Mouse (Mus musculus): ENCODE data around the gene Sncg. TPM values are rescaled to one million over a fixed set of nuclear protein-coding genes. Genes with fewer than 3 reads are reported as not detected.

Sncg gene
- polyA plus RNA-seq, 1 experiment from 2014 or later: 50.6 TPM

GRCm38 (mm10) chr14:34357671-34358455, 16.7 kb downstream of the Sncg start:
- peaks cover 5% of the 10 kb centered on the region for H3K27me3 ChIP-seq (ENCODE audit: control insufficient read depth, insufficient read depth, low read length)
- H3K27ac ChIP-seq (replicated peaks; ENCODE audit: low read depth, low read length): no peak overlapping the region
- WGBS: 83% methylated on average over 7 of the region's 7 CpGs
- no peak overlapping the region for H3K9ac ChIP-seq (replicated peaks; ENCODE audit: low read length)
- DNase-seq (ENCODE audit: low spot score) (no peak), ATAC-seq (replicated peaks; ENCODE audit: insufficient number of reproducible peaks, low FRiP score, low TSS enrichment, low read depth) (no peak)
- H3K4me2 ChIP-seq (ENCODE audit: low read depth, low read length): no peak overlapping the region
- no peaks in the 10 kb centered on the region for H3K36me3 ChIP-seq (replicated peaks; ENCODE audit: control insufficient read depth, insufficient read depth, low read depth, low read length)
- H3K9me3 ChIP-seq (replicated peaks; ENCODE audit: control insufficient read depth, low read length): no peaks in the 10 kb centered on the region
- no peak overlapping the region for H3K4me3 ChIP-seq (ENCODE audit: low read depth, low read length)
- H3K4me1 ChIP-seq (ENCODE audit: control insufficient read depth, insufficient read depth, low read length): no peaks in the 10 kb centered on the region

GRCm38 (mm10) chr14:34355301-34355700, 19.3 kb downstream of the Sncg start, which contains the start of gene Fam25c:
Fam25c (minus strand) TSS chr14:34355433.
- Histone ChIP-seq H3K4me2 (ENCODE audit: low read depth, low read length) (no peak within 1 kb of the TSS), H3K9ac (replicated peaks; ENCODE audit: low read length) (no peak within 1 kb of the TSS), H3K36me3 (replicated peaks; ENCODE audit: control insufficient read depth, insufficient read depth, low read depth, low read length) (no peaks in the 10 kb centered on the region), H3K4me1 (ENCODE audit: control insufficient read depth, insufficient read depth, low read length) (no peaks in the 10 kb centered on the region), H3K27me3 (ENCODE audit: control insufficient read depth, insufficient read depth, low read length) (no peaks in the 10 kb centered on the region), H3K9me3 (replicated peaks; ENCODE audit: control insufficient read depth, low read length) (no peaks in the 10 kb centered on the region), H3K4me3 (ENCODE audit: low read depth, low read length) (no peak within 1 kb of the TSS), H3K27ac (replicated peaks; ENCODE audit: low read depth, low read length) (no peak within 1 kb of the TSS)
- ATAC-seq (replicated peaks; ENCODE audit: insufficient number of reproducible peaks, low FRiP score, low TSS enrichment, low read depth) (no peak), DNase-seq (ENCODE audit: low spot score) (no peak)
- 80% methylated on average over 6 of the region's 6 CpGs for WGBS

- Histone ChIP-seq H3K4me3 (ENCODE audit: low read depth, low read length) (no peak overlapping the region), H3K27ac (replicated peaks; ENCODE audit: low read depth, low read length) (no peak overlapping the region), H3K4me2 (ENCODE audit: low read depth, low read length) (no peak overlapping the region), H3K9ac (replicated peaks; ENCODE audit: low read length) (no peak overlapping the region), H3K9me3 (replicated peaks; ENCODE audit: control insufficient read depth, low read length) (no peaks in the 10 kb centered on the region), H3K27me3 (ENCODE audit: control insufficient read depth, insufficient read depth, low read length) (no peaks in the 10 kb centered on the region), H3K36me3 (replicated peaks; ENCODE audit: control insufficient read depth, insufficient read depth, low read depth, low read length) (no peaks in the 10 kb centered on the region), H3K4me1 (ENCODE audit: control insufficient read depth, insufficient read depth, low read length) (no peaks in the 10 kb centered on the region)
- DNase-seq (ENCODE audit: low spot score) (no peak), ATAC-seq (replicated peaks; ENCODE audit: insufficient number of reproducible peaks, low FRiP score, low TSS enrichment, low read depth) (no peak)
- 84% methylated on average over 4 of the region's 4 CpGs for WGBS
Observed at GRCm38 (mm10) chr14:34354456-34354855, 20.1 kb downstream of the Sncg start.

GRCm38 (mm10) chr14:34353326-34353725, 21.3 kb downstream of the Sncg start:
- no peak for ATAC-seq (replicated peaks; ENCODE audit: insufficient number of reproducible peaks, low FRiP score, low TSS enrichment, low read depth)
- H3K27me3 ChIP-seq (ENCODE audit: control insufficient read depth, insufficient read depth, low read length): no peaks in the 10 kb centered on the region
- H3K36me3 ChIP-seq (replicated peaks; ENCODE audit: control insufficient read depth, insufficient read depth, low read depth, low read length): no peaks in the 10 kb centered on the region
- H3K27ac ChIP-seq (replicated peaks; ENCODE audit: low read depth, low read length): no peak overlapping the region
- WGBS: 95% methylated on average over 3 of the region's 3 CpGs
- no peak for DNase-seq (ENCODE audit: low spot score)
- H3K9me3 ChIP-seq (replicated peaks; ENCODE audit: control insufficient read depth, low read length): no peaks in the 10 kb centered on the region
- no peak overlapping the region for H3K4me3 ChIP-seq (ENCODE audit: low read depth, low read length)
- no peak overlapping the region for H3K9ac ChIP-seq (replicated peaks; ENCODE audit: low read length)
- no peaks in the 10 kb centered on the region for H3K4me1 ChIP-seq (ENCODE audit: control insufficient read depth, insufficient read depth, low read length)
- H3K4me2 ChIP-seq (ENCODE audit: low read depth, low read length): no peak overlapping the region

- no peak for DNase-seq (ENCODE audit: low spot score)
- no peaks in the 10 kb centered on the region for H3K9me3 ChIP-seq (replicated peaks; ENCODE audit: control insufficient read depth, low read length)
- H3K27me3 ChIP-seq (ENCODE audit: control insufficient read depth, insufficient read depth, low read length): no peaks in the 10 kb centered on the region
- no peak overlapping the region for H3K27ac ChIP-seq (replicated peaks; ENCODE audit: low read depth, low read length)
- no peak overlapping the region for H3K4me3 ChIP-seq (ENCODE audit: low read depth, low read length)
- no peak for ATAC-seq (replicated peaks; ENCODE audit: insufficient number of reproducible peaks, low FRiP score, low TSS enrichment, low read depth)
- no peaks in the 10 kb centered on the region for H3K4me1 ChIP-seq (ENCODE audit: control insufficient read depth, insufficient read depth, low read length)
- no peak overlapping the region for H3K4me2 ChIP-seq (ENCODE audit: low read depth, low read length)
- WGBS: 62% methylated on average over 6 of the region's 6 CpGs
- H3K36me3 ChIP-seq (replicated peaks; ENCODE audit: control insufficient read depth, insufficient read depth, low read depth, low read length): no peaks in the 10 kb centered on the region
- no peak overlapping the region for H3K9ac ChIP-seq (replicated peaks; ENCODE audit: low read length)
Observed at GRCm38 (mm10) chr14:34352523-34352922, 22.1 kb downstream of the Sncg start.

- no peak overlapping the region for H3K4me2 ChIP-seq (ENCODE audit: low read depth, low read length)
- H3K27me3 ChIP-seq (ENCODE audit: control insufficient read depth, insufficient read depth, low read length): no peaks in the 10 kb centered on the region
- H3K27ac ChIP-seq (replicated peaks; ENCODE audit: low read depth, low read length): no peak overlapping the region
- WGBS: 65% methylated on average over 3 of the region's 3 CpGs
- ATAC-seq (replicated peaks; ENCODE audit: insufficient number of reproducible peaks, low FRiP score, low TSS enrichment, low read depth): no peak
- H3K9me3 ChIP-seq (replicated peaks; ENCODE audit: control insufficient read depth, low read length): no peaks in the 10 kb centered on the region
- H3K4me3 ChIP-seq (ENCODE audit: low read depth, low read length): no peak overlapping the region
- no peak overlapping the region for H3K9ac ChIP-seq (replicated peaks; ENCODE audit: low read length)
- no peak for DNase-seq (ENCODE audit: low spot score)
- no peaks in the 10 kb centered on the region for H3K4me1 ChIP-seq (ENCODE audit: control insufficient read depth, insufficient read depth, low read length)
- H3K36me3 ChIP-seq (replicated peaks; ENCODE audit: control insufficient read depth, insufficient read depth, low read depth, low read length): no peaks in the 10 kb centered on the region
Observed at GRCm38 (mm10) chr14:34351660-34352059, 22.9 kb downstream of the Sncg start.

GRCm38 (mm10) chr14:34349007-34349406, 25.6 kb downstream of the Sncg start:
- WGBS: 84% methylated on average over 8 of the region's 8 CpGs
- no peak overlapping the region for H3K4me2 ChIP-seq (ENCODE audit: low read depth, low read length)
- no peak for ATAC-seq (replicated peaks; ENCODE audit: insufficient number of reproducible peaks, low FRiP score, low TSS enrichment, low read depth)

GRCm38 (mm10) chr14:34348301-34348700, 26.3 kb downstream of the Sncg start:
- H3K4me3 ChIP-seq (ENCODE audit: low read depth, low read length): no peak overlapping the region
- H3K4me2 ChIP-seq (ENCODE audit: low read depth, low read length): no peak overlapping the region
- no peak overlapping the region for H3K9ac ChIP-seq (replicated peaks; ENCODE audit: low read length)
- no peak overlapping the region for H3K27ac ChIP-seq (replicated peaks; ENCODE audit: low read depth, low read length)
- H3K9me3 ChIP-seq (replicated peaks; ENCODE audit: control insufficient read depth, low read length): no peaks in the 10 kb centered on the region
- WGBS: 79% methylated on average over 7 of the region's 7 CpGs
- DNase-seq (ENCODE audit: low spot score) (no peak), ATAC-seq (replicated peaks; ENCODE audit: insufficient number of reproducible peaks, low FRiP score, low TSS enrichment, low read depth) (no peak)
- H3K4me1 ChIP-seq (ENCODE audit: control insufficient read depth, insufficient read depth, low read length): no peaks in the 10 kb centered on the region
- no peaks in the 10 kb centered on the region for H3K36me3 ChIP-seq (replicated peaks; ENCODE audit: control insufficient read depth, insufficient read depth, low read depth, low read length)
- no peaks in the 10 kb centered on the region for H3K27me3 ChIP-seq (ENCODE audit: control insufficient read depth, insufficient read depth, low read length)

More at GRCm38 (mm10) chr14:34349007-34349406, 25.6 kb downstream of the Sncg start:
- Histone ChIP-seq H3K4me3 (ENCODE audit: low read depth, low read length) (no peak overlapping the region), H3K9ac (replicated peaks; ENCODE audit: low read length) (no peak overlapping the region), H3K36me3 (replicated peaks; ENCODE audit: control insufficient read depth, insufficient read depth, low read depth, low read length) (no peaks in the 10 kb centered on the region), H3K4me1 (ENCODE audit: control insufficient read depth, insufficient read depth, low read length) (no peaks in the 10 kb centered on the region), H3K27ac (replicated peaks; ENCODE audit: low read depth, low read length) (no peak overlapping the region), H3K27me3 (ENCODE audit: control insufficient read depth, insufficient read depth, low read length) (no peaks in the 10 kb centered on the region), H3K9me3 (replicated peaks; ENCODE audit: control insufficient read depth, low read length) (no peaks in the 10 kb centered on the region)
- DNase-seq (ENCODE audit: low spot score): no peak
